Mouse (Mus musculus) left cerebral cortex, postnatal 4 days (tissue): ENCODE results near the gene Mrpl51. TPM values are rescaled to one million over a fixed set of nuclear protein-coding genes. Genes with fewer than 3 reads are reported as not detected.

Experiments
- DNase-seq: peaks from one replicate; pipeline ENCODE4 v3.0.0-alpha.2; 2022
- intact Hi-C: fragments of 180-260 bp; cut with DNase I; formaldehyde crosslinking; loops from one replicate; pipeline ENCODE4 v1.15.1; 2025
- microRNA-seq: library from miRNA; unstranded; fragments of <30 nt; microRNA quantifications from one replicate; pipeline ENCODE4 v1.2.0, GENCODE M21; 2022
- total RNA-seq, 2 experiments: library from RNA; stranded (reverse); gene quantifications; 2 replicates each; pipeline ENCODE4 v1.2.3; 2021

Mrpl51 gene
- total RNA-seq, 2 experiments from 2014 or later: 67.7 to 72.7 TPM

GRCm38 (mm10) chr6:125225518-125226115, 34.0 kb downstream of the Mrpl51 start:
- no peak for DNase-seq
- intact Hi-C loops: no loop called here

GRCm38 (mm10) chr6:125230571-125230970, 39.0 kb downstream of the Mrpl51 start:
- intact Hi-C loops: no loop called here

GRCm38 (mm10) chr6:125231117-125232044, 39.8 kb downstream of the Mrpl51 start, which contains the start of gene Tapbpl:
TSS of gene Tapbpl (minus strand) at chr6:125231860.
- DNase-seq: peak; percentile 53
- intact Hi-C loops: no loop called here

More at GRCm38 (mm10) chr6:125230571-125230970, 39.0 kb downstream of the Mrpl51 start:
- no peak for DNase-seq

GRCm38 (mm10) chr6:125232045-125232437, 40.4 kb downstream of the Mrpl51 start:
- DNase-seq: no peak
- intact Hi-C loops: no loop called here

- no peak for DNase-seq
- intact Hi-C loops: no loop called here
Observed at GRCm38 (mm10) chr6:125232516-125232915, 40.9 kb downstream of the Mrpl51 start.

- intact Hi-C loops: no loop called here
- no peak for DNase-seq
Observed at GRCm38 (mm10) chr6:125233816-125234519, 42.4 kb downstream of the Mrpl51 start.

GRCm38 (mm10) chr6:125234520-125234828, 42.9 kb downstream of the Mrpl51 start:
- intact Hi-C loops: no loop called here
- no peak for DNase-seq

GRCm38 (mm10) chr6:125236341-125236740, 44.7 kb downstream of the Mrpl51 start:
- intact Hi-C loops: no loop called here
- DNase-seq: no peak

GRCm38 (mm10) chr6:125236782-125237181, 45.2 kb downstream of the Mrpl51 start, which contains the start of gene Cd27:
TSS of gene Cd27 (minus strand) at chr6:125237010.
- no peak for DNase-seq
- intact Hi-C loops: no loop called here

- intact Hi-C loops: no loop called here
- no peak for DNase-seq
Observed at GRCm38 (mm10) chr6:125237421-125237820, 45.8 kb downstream of the Mrpl51 start.

GRCm38 (mm10) chr6:125238396-125238795, 46.8 kb downstream of the Mrpl51 start:
- intact Hi-C loops: no loop called here
- DNase-seq: no peak

GRCm38 (mm10) chr6:125239547-125239946, 47.9 kb downstream of the Mrpl51 start:
- no peak for DNase-seq
- intact Hi-C loops: no loop called here

GRCm38 (mm10) chr6:125240617-125241016, 49.0 kb downstream of the Mrpl51 start:
- DNase-seq: no peak
- intact Hi-C loops: no loop called here

GRCm38 (mm10) chr6:125241566-125241965, 50.0 kb downstream of the Mrpl51 start:
- DNase-seq: no peak
- intact Hi-C loops: no loop called here

- intact Hi-C loops: no loop called here
Observed at GRCm38 (mm10) chr6:125244551-125244950, 53.0 kb downstream of the Mrpl51 start.

More at GRCm38 (mm10) chr6:125244551-125244950, 53.0 kb downstream of the Mrpl51 start:
- no peak for DNase-seq

Small RNA genes lying within 50 kb of the gene (microRNA-seq; reads per million reads assigned to microRNA genes)
- not detected for gene Mir3098
- gene Mir8113: not detected

Other genes with a start within 250 kb of the Mrpl51 start
- 10 to 100 TPM; 67.8 to 72.6 TPM for gene Cops7a, start 226.3 kb upstream of the Mrpl51 start, total RNA-seq
- gene Pianp, start 195.1 kb upstream of the Mrpl51 start, total RNA-seq: 10 to 100 TPM; 89.1 to 97.3 TPM
- gene Zfp384, start 182.7 kb upstream of the Mrpl51 start, total RNA-seq: 10 to 100 TPM; 51.8 to 56.1 TPM
- 10 to 100 TPM; 67.4 to 72.0 TPM for gene Ing4, start 152.0 kb upstream of the Mrpl51 start, total RNA-seq
- 10 to 100 TPM; 11.7 to 13.0 TPM for gene Acrbp, start 142.1 kb upstream of the Mrpl51 start, total RNA-seq
- gene Lpar5, start 123.9 kb upstream of the Mrpl51 start, total RNA-seq: 1 to 10 TPM; 1.3 TPM
- gene Chd4, start 95.8 kb upstream of the Mrpl51 start, total RNA-seq: 100 to 1,000 TPM; 173 to 175 TPM
- gene Nop2, start 59.9 kb upstream of the Mrpl51 start, total RNA-seq: 10 to 100 TPM; 43.0 to 44.5 TPM
- gene Iffo1, start 46.6 kb upstream of the Mrpl51 start, total RNA-seq: 10 to 100 TPM; 27.0 to 28.3 TPM
- 1,000 to 10,000 TPM; 1,244 to 1,314 TPM for gene Gapdh, start 25.3 kb upstream of the Mrpl51 start, total RNA-seq
- 10 to 100 TPM; 44.9 to 51.4 TPM for gene Ncapd2, start 100 bp upstream of the Mrpl51 start, total RNA-seq
- gene Vamp1, start 23.8 kb downstream of the Mrpl51 start, total RNA-seq: 10 to 100 TPM in 1 of 2 experiments, 1 to 10 TPM in 1; 7.0 to 10.2 TPM
- 1 to 10 TPM; 1.7 to 1.9 TPM for gene Tapbpl, start 40.1 kb downstream of the Mrpl51 start, total RNA-seq
- gene Cd27, start 45.2 kb downstream of the Mrpl51 start, total RNA-seq: not detected
- not detected for gene Tuba3a, start 94.2 kb downstream of the Mrpl51 start, total RNA-seq
- gene Ltbr, start 122.1 kb downstream of the Mrpl51 start, total RNA-seq: 10 to 100 TPM in 1 of 2 experiments, 1 to 10 TPM in 1; 9.6 to 10.7 TPM
- 1 to 10 TPM; 1.5 to 2.1 TPM for gene Scnn1a, start 128.9 kb downstream of the Mrpl51 start, total RNA-seq
- 10 to 100 TPM; 11.2 to 12.0 TPM for gene Tnfrsf1a, start 157.6 kb downstream of the Mrpl51 start, total RNA-seq
- gene Plekhg6, start 189.0 kb downstream of the Mrpl51 start, total RNA-seq: not detected